Mouse (Mus musculus) stomach, postnatal 0 days (tissue): ENCODE measurements around the gene Ppil6. TPM values are rescaled to one million over a fixed set of nuclear protein-coding genes. Genes with fewer than 3 reads are reported as not detected.

Experiments
- ATAC-seq: fragments of 200-750 bp; cut with Nextera tagmentation; 2 replicates; pipeline ENCODE4 v1.8.0; 2017; ENCODE audit not compliant: low FRiP score, low TSS enrichment
- DNase-seq: peaks from one replicate; pipeline ENCODE4 v3.0.0-alpha.2; 2016; ENCODE audit warnings: low spot score
- H3K27ac ChIP-seq: fragments of 300-500 bp; sonication (generic); replicated peaks from 2 replicates; pipeline ENCODE4 v1.5.1; 2014; ENCODE audit warnings: mild to moderate bottlenecking, control low read depth
- H3K27me3 ChIP-seq: fragments of 300-500 bp; sonication (generic); 2 replicates; pipeline ENCODE4 v1.6.1; 2014; ENCODE audit warnings: low read length; ENCODE audit not compliant: control insufficient read depth, insufficient read depth
- H3K36me3 ChIP-seq: fragments of 300-500 bp; sonication (generic); 2 replicates; pipeline ENCODE4 v1.6.1; 2014; ENCODE audit warnings: low read length, mixed read lengths; ENCODE audit not compliant: control insufficient read depth, insufficient read depth
- H3K4me1 ChIP-seq: fragments of 300-500 bp; sonication (generic); replicated peaks from 2 replicates; pipeline ENCODE4 v1.6.1; 2014; ENCODE audit warnings: antibody characterized with exemption; ENCODE audit not compliant: control insufficient read depth, insufficient read depth
- H3K4me2 ChIP-seq: fragments of 300-500 bp; sonication (generic); replicated peaks from 2 replicates; pipeline ENCODE4 v1.6.1; 2014; ENCODE audit warnings: low read depth, mild to moderate bottlenecking, control low read depth, moderate library complexity
- H3K4me3 ChIP-seq: fragments of 300-500 bp; sonication (generic); 2 replicates; pipeline ENCODE4 v1.5.1; 2014; ENCODE audit warnings: low read depth, low read length, control low read depth
- H3K9ac ChIP-seq: fragments of 300-500 bp; sonication (generic); 2 replicates; pipeline ENCODE4 v1.6.1; 2014; ENCODE audit warnings: mild to moderate bottlenecking, low read length, control low read depth, mixed read lengths
- H3K9me3 ChIP-seq: fragments of 300-500 bp; sonication (generic); 2 replicates; pipeline ENCODE4 v1.6.1; 2016; ENCODE audit warnings: low read length; ENCODE audit not compliant: control insufficient read depth
- CTCF ChIP-seq: IDR thresholded peaks from 2 replicates; pipeline ENCODE4 v1.5.1; 2016; ENCODE audit warnings: antibody characterized with exemption, low read depth, mild to moderate bottlenecking, moderate library complexity
- EP300 ChIP-seq: optimal IDR thresholded peaks from 2 replicates; pipeline ENCODE3; 2016; ENCODE audit warnings: antibody characterized with exemption
- WGBS: fragments of 180-500 bp; shearing (Covaris S2); extraction: QIAGEN DNeasy Blood & Tissue Kit; methylation state at CpG from one replicate; pipeline ENCODE4 v1.1.7; 2014; 5-methylcytosine and 5-hydroxymethylcytosine counted together
- polyA plus RNA-seq: library from polyadenylated mRNA; unstranded; fragments of >200 nt; fragmentation: Nextera tagmentation; extraction: Ambion mirVana; gene quantifications from 2 replicates; pipeline ENCODE4 v1.2.1, GENCODE M21; 2015

Gene Ppil6
- polyA plus RNA-seq, 1 experiment from 2014 or later: 2.5 TPM

- WGBS: 93% methylated on average over 4 of the region's 4 CpGs
- no peaks in the 10 kb centered on the region for H3K9me3 ChIP-seq
- ATAC-seq: no peak
- no peak overlapping the region for H3K4me2 ChIP-seq
- H3K27ac ChIP-seq: no peak overlapping the region
- H3K4me1 ChIP-seq: no peaks in the 10 kb centered on the region
- TF ChIP-seq EP300 (no peak), CTCF (no peak)
- H3K4me3 ChIP-seq: no peak overlapping the region
- H3K9ac ChIP-seq: no peak overlapping the region
- no peaks in the 10 kb centered on the region for H3K27me3 ChIP-seq
- peaks cover 7% of the 10 kb centered on the region for H3K36me3 ChIP-seq
- DNase-seq: no peak
Observed at GRCm38 (mm10) chr10:41538986-41539385, 48.7 kb downstream of the Ppil6 start.

GRCm38 (mm10) chr10:41542057-41542456, 51.8 kb downstream of the Ppil6 start:
- Histone ChIP-seq H3K4me1 (no peaks in the 10 kb centered on the region), H3K27me3 (no peaks in the 10 kb centered on the region), H3K4me2 (no peak overlapping the region), H3K9me3 (no peaks in the 10 kb centered on the region), H3K9ac (no peak overlapping the region), H3K36me3 (no peaks in the 10 kb centered on the region), H3K4me3 (no peak overlapping the region), H3K27ac (no peak overlapping the region)
- ATAC-seq (no peak), DNase-seq (no peak)
- WGBS: 91% methylated on average over 6 of the region's 6 CpGs
- TF ChIP-seq EP300: no peak
- no peak for TF ChIP-seq CTCF

GRCm38 (mm10) chr10:41543439-41543838, 53.2 kb downstream of the Ppil6 start:
- no peak overlapping the region for H3K27ac ChIP-seq
- no peak overlapping the region for H3K4me2 ChIP-seq
- H3K4me1 ChIP-seq: no peaks in the 10 kb centered on the region
- 83% methylated on average over 4 of the region's 4 CpGs for WGBS
- no peaks in the 10 kb centered on the region for H3K9me3 ChIP-seq
- TF ChIP-seq EP300 (no peak), CTCF (no peak)
- no peaks in the 10 kb centered on the region for H3K36me3 ChIP-seq
- H3K9ac ChIP-seq: no peak overlapping the region
- ATAC-seq (no peak), DNase-seq (no peak)
- H3K4me3 ChIP-seq: no peak overlapping the region
- H3K27me3 ChIP-seq: no peaks in the 10 kb centered on the region

GRCm38 (mm10) chr10:41543844-41544243, 53.6 kb downstream of the Ppil6 start:
- DNase-seq (no peak), ATAC-seq (no peak)
- H3K27ac ChIP-seq: no peak overlapping the region
- TF ChIP-seq CTCF (no peak), EP300 (no peak)
- no peak overlapping the region for H3K4me2 ChIP-seq
- 70% methylated on average over 2 of the region's 2 CpGs for WGBS
- no peaks in the 10 kb centered on the region for H3K27me3 ChIP-seq
- H3K4me3 ChIP-seq: no peak overlapping the region
- H3K36me3 ChIP-seq: no peaks in the 10 kb centered on the region
- H3K4me1 ChIP-seq: no peaks in the 10 kb centered on the region
- H3K9me3 ChIP-seq: no peaks in the 10 kb centered on the region
- no peak overlapping the region for H3K9ac ChIP-seq

- Histone ChIP-seq H3K27me3 (no peaks in the 10 kb centered on the region), H3K9ac (no peak overlapping the region), H3K9me3 (no peaks in the 10 kb centered on the region), H3K36me3 (no peaks in the 10 kb centered on the region), H3K4me1 (no peaks in the 10 kb centered on the region), H3K4me3 (no peak overlapping the region), H3K27ac (no peak overlapping the region), H3K4me2 (no peak overlapping the region)
- WGBS: 20% methylated on average over 7 of the region's 7 CpGs
- peak; percentile 70; the same call in 1 of the 2 replicates for ATAC-seq
- TF ChIP-seq CTCF: no peak
- no peak for TF ChIP-seq EP300
- peak; percentile 37 for DNase-seq
Observed at GRCm38 (mm10) chr10:41544481-41545190, 54.4 kb downstream of the Ppil6 start.

- ATAC-seq (0 out of 2 replicates have a peak, but pooled peaks have one; percentile 8), DNase-seq (no peak)
- TF ChIP-seq EP300: no peak
- no peak for TF ChIP-seq CTCF
- H3K27ac ChIP-seq: no peak overlapping the region
- H3K4me3 ChIP-seq: no peak overlapping the region
- H3K27me3 ChIP-seq: no peaks in the 10 kb centered on the region
- 44% methylated on average over 7 of the region's 7 CpGs for WGBS
- no peak overlapping the region for H3K4me2 ChIP-seq
- no peaks in the 10 kb centered on the region for H3K9me3 ChIP-seq
- no peaks in the 10 kb centered on the region for H3K4me1 ChIP-seq
- H3K9ac ChIP-seq: no peak overlapping the region
- H3K36me3 ChIP-seq: no peaks in the 10 kb centered on the region
Observed at GRCm38 (mm10) chr10:41545224-41545755, 55.1 kb downstream of the Ppil6 start.
